Mouse (Mus musculus) intestine, embryonic 16.5 days (tissue): ENCODE measurements at regions not wholly inside any gene's neighbourhood (a gene's known extent, or its start where the extent isn't known, plus 50 kb on each side); places are given as distances from the start of the nearest gene placed in this dataset.

ENCODE experiments used
- ATAC-seq: fragments of 200-750 bp; cut with Nextera tagmentation; 2 replicates; pipeline ENCODE4 v1.8.0; 2017; ENCODE audit warnings: moderate TSS enrichment, moderate library complexity
- H3K27ac ChIP-seq: fragments of 300-500 bp; sonication (generic); 2 replicates; pipeline ENCODE4 v1.5.1; 2014; ENCODE audit warnings: mild to moderate bottlenecking, low read length
- H3K27me3 ChIP-seq: fragments of 300-500 bp; sonication (generic); replicated peaks from 2 replicates; pipeline ENCODE4 v1.6.1; 2014; ENCODE audit warnings: low read length, control low read depth, mixed read lengths; ENCODE audit not compliant: control insufficient read depth, insufficient read depth
- H3K36me3 ChIP-seq: fragments of 300-500 bp; sonication (generic); 2 replicates; pipeline ENCODE4 v1.6.1; 2014; ENCODE audit warnings: low read length, control low read depth; ENCODE audit not compliant: control insufficient read depth, insufficient read depth
- H3K4me1 ChIP-seq: fragments of 300-500 bp; sonication (generic); 2 replicates; pipeline ENCODE4 v1.6.1; 2014; ENCODE audit warnings: low read length, control low read depth, mixed read lengths; ENCODE audit not compliant: control insufficient read depth, insufficient read depth
- H3K4me2 ChIP-seq: fragments of 300-500 bp; sonication (generic); 2 replicates; pipeline ENCODE4 v1.6.1; 2014; ENCODE audit warnings: low read depth, low read length, control low read depth
- H3K4me3 ChIP-seq: fragments of 300-500 bp; sonication (generic); 2 replicates; pipeline ENCODE4 v1.5.1; 2014; ENCODE audit warnings: mild to moderate bottlenecking, low read length
- H3K9ac ChIP-seq: fragments of 300-500 bp; sonication (generic); 2 replicates; pipeline ENCODE4 v1.6.1; 2014; ENCODE audit warnings: low read depth, low read length
- H3K9me3 ChIP-seq: fragments of 300-500 bp; sonication (generic); 2 replicates; pipeline ENCODE4 v1.6.1; 2016; ENCODE audit warnings: low read length, control low read depth; ENCODE audit not compliant: control insufficient read depth
- WGBS: fragments of 180-500 bp; shearing (Covaris S2); extraction: QIAGEN DNeasy Blood & Tissue Kit; methylation state at CpG from one replicate; pipeline ENCODE4 v1.1.7; 2014; 5-methylcytosine and 5-hydroxymethylcytosine counted together

DNA sequence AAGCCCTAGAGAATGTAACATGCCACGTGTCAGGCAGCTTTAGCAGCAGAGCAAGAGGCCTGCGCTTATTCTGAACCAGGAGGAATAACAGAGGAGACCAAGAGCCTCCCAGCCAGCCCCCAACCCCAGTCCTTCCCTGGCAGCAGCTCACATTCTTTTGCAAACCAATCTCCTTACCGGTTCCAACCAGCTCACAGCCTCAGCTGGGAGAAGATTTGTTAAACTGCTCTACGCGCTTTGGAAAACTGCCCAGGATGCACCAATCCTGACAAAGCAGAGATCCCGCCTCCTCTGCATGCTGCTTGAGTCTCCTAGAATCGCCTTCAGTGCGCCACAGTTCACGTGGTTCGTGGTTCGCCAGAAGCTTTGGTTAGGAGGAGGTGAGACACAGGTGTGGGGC lies 51.8 kb downstream of the Gm9376 start:
- H3K4me2 ChIP-seq, result no peak overlapping the region
- 45% methylated on average over 11 of the region's 11 CpGs for WGBS
- H3K27ac ChIP-seq, result no peak overlapping the region
- peaks cover 15% of the 10 kb centered on the region for H3K27me3 ChIP-seq
- ATAC-seq, result 0 out of 2 replicates have a peak, but pooled peaks have one; percentile 33
- no peaks in the 10 kb centered on the region for H3K9me3 ChIP-seq
- H3K9ac ChIP-seq, result no peak overlapping the region
- no peaks in the 10 kb centered on the region for H3K36me3 ChIP-seq
- H3K4me3 ChIP-seq, result no peak overlapping the region
- H3K4me1 ChIP-seq, result no peaks in the 10 kb centered on the region

DNA sequence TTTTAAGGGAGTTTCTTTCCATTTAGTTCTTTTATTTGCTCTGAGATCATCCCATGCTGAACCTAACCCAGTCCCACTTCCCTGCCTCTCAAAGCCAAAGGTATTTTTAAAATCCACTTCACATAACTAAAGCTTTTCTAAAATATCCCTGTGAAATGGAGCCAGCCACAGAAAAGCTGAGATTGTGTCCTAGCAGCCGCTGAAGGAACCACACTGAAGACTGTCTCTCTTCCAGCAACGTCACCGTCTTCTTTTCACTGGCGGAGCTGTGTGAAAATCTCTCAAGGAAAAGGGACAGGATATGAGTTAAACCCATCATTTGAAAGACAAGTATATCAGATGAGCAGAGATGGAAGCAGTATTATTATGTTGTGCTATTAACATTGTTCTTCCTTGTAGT lies 53.3 kb downstream of the Gm9376 start:
- no peak for ATAC-seq
- Histone ChIP-seq H3K9ac (no peak overlapping the region), H3K4me2 (no peak overlapping the region), H3K4me1 (no peaks in the 10 kb centered on the region), H3K36me3 (no peaks in the 10 kb centered on the region), H3K9me3 (no peaks in the 10 kb centered on the region), H3K27me3 (peaks cover 17% of the 10 kb centered on the region), H3K27ac (no peak overlapping the region), H3K4me3 (no peak overlapping the region)
- WGBS, result 92% methylated on average over 4 of the region's 4 CpGs

DNA sequence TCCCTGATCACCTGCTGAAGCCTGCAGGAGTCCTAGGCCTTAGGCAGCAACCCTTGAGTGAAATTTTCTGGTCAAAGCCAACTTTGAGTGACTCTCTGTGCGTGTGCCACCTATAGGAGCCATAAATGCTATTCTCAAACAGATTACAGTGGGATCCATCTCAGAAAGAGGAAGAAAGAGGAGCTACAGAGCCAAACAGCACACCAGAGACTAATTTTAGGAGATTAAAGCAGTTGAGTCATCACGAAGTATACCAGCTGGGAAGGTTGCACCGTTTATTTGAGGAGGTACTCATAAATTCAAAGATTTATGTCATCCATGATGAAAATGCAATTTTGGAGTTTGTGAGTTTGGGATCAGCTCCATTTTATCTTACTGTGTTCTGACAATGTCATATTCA lies 54.3 kb downstream of the Gm9376 start:
- H3K4me3 ChIP-seq, result no peak overlapping the region
- WGBS, result 79% methylated on average over 3 of the region's 3 CpGs
- H3K27ac ChIP-seq, result no peak overlapping the region
- no peak overlapping the region for H3K9ac ChIP-seq
- ATAC-seq, result no peak
- no peaks in the 10 kb centered on the region for H3K4me1 ChIP-seq
- no peaks in the 10 kb centered on the region for H3K36me3 ChIP-seq
- peaks cover 17% of the 10 kb centered on the region for H3K27me3 ChIP-seq
- H3K9me3 ChIP-seq, result no peaks in the 10 kb centered on the region
- H3K4me2 ChIP-seq, result no peak overlapping the region

GRCm38 (mm10) chr14:118322003-118322821 lies 55.5 kb downstream of the Gm9376 start:
- peaks cover 17% of the 10 kb centered on the region for H3K27me3 ChIP-seq

GRCm38 (mm10) chr14:118322865-118323264 lies 56.1 kb downstream of the Gm9376 start:
- no peaks in the 10 kb centered on the region for H3K36me3 ChIP-seq
- ATAC-seq, result no peak
- WGBS, result 19% methylated on average over 11 of the region's 11 CpGs
- H3K27ac ChIP-seq, result no peak overlapping the region
- peak overlapping the region; percentile 12; the same call in 1 of the 2 replicates for H3K4me3 ChIP-seq
- H3K27me3 ChIP-seq, result peaks cover 17% of the 10 kb centered on the region
- peak overlapping the region; percentile 43 for H3K4me2 ChIP-seq
- no peaks in the 10 kb centered on the region for H3K4me1 ChIP-seq
- no peak overlapping the region for H3K9ac ChIP-seq
- H3K9me3 ChIP-seq, result no peaks in the 10 kb centered on the region

More at GRCm38 (mm10) chr14:118322003-118322821, 55.5 kb downstream of the Gm9376 start:
- ATAC-seq, result no peak
- H3K4me2 ChIP-seq, result peak overlapping the region; percentile 43
- H3K27ac ChIP-seq, result no peak overlapping the region
- no peaks in the 10 kb centered on the region for H3K36me3 ChIP-seq
- no peaks in the 10 kb centered on the region for H3K9me3 ChIP-seq
- 18% methylated on average over 26 of the region's 26 CpGs for WGBS
- peak overlapping the region; percentile 12 for H3K4me3 ChIP-seq
- no peaks in the 10 kb centered on the region for H3K4me1 ChIP-seq
- H3K9ac ChIP-seq, result no peak overlapping the region

GRCm38 (mm10) chr14:118338071-118338470 lies 71.3 kb downstream of the Gm9376 start:
- 57% methylated on average over 3 of the region's 3 CpGs for WGBS
- Histone ChIP-seq H3K9ac (no peak overlapping the region), H3K27me3 (no peaks in the 10 kb centered on the region), H3K4me2 (no peak overlapping the region), H3K9me3 (no peaks in the 10 kb centered on the region), H3K4me1 (0 out of 2 replicates have a peak, but pooled peaks cover 3% of the 10 kb centered on the region), H3K27ac (no peak overlapping the region), H3K36me3 (no peaks in the 10 kb centered on the region), H3K4me3 (no peak overlapping the region)
- peak; percentile 81 for ATAC-seq

- no peaks in the 10 kb centered on the region for H3K4me1 ChIP-seq
- H3K4me3 ChIP-seq, result no peak overlapping the region
- no peaks in the 10 kb centered on the region for H3K9me3 ChIP-seq
- no peaks in the 10 kb centered on the region for H3K36me3 ChIP-seq
- WGBS, result 52% methylated on average over 11 of the region's 11 CpGs
- no peaks in the 10 kb centered on the region for H3K27me3 ChIP-seq
- H3K9ac ChIP-seq, result no peak overlapping the region
- no peak overlapping the region for H3K27ac ChIP-seq
- ATAC-seq, result no peak
- no peak overlapping the region for H3K4me2 ChIP-seq
Observed at GRCm38 (mm10) chr14:118362931-118363330, 96.2 kb downstream of the Gm9376 start.

GRCm38 (mm10) chr14:118363391-118363821 lies 96.6 kb downstream of the Gm9376 start:
- no peak for ATAC-seq
- Histone ChIP-seq H3K4me1 (no peaks in the 10 kb centered on the region), H3K4me2 (no peak overlapping the region), H3K9me3 (no peaks in the 10 kb centered on the region), H3K27me3 (no peaks in the 10 kb centered on the region), H3K4me3 (no peak overlapping the region), H3K36me3 (no peaks in the 10 kb centered on the region), H3K9ac (no peak overlapping the region), H3K27ac (no peak overlapping the region)
- 65% methylated on average over 21 of the region's 21 CpGs for WGBS

GRCm38 (mm10) chr14:118366522-118366921 lies 99.8 kb downstream of the Gm9376 start:
- peaks cover 7% of the 10 kb centered on the region; the same call in 1 of the 2 replicates for H3K4me1 ChIP-seq
- no peak overlapping the region for H3K27ac ChIP-seq
- ATAC-seq, result no peak
- 77% methylated on average over 4 of the region's 4 CpGs for WGBS
- H3K4me3 ChIP-seq, result no peak overlapping the region
- no peak overlapping the region for H3K9ac ChIP-seq
- H3K36me3 ChIP-seq, result no peaks in the 10 kb centered on the region
- H3K27me3 ChIP-seq, result no peaks in the 10 kb centered on the region
- H3K4me2 ChIP-seq, result no peak overlapping the region
- no peaks in the 10 kb centered on the region for H3K9me3 ChIP-seq
